Mouse (Mus musculus) kidney, postnatal 25 days (tissue): ENCODE measurements around the gene Cd37.
"Not testable (repeated sequence)": the region's sequence is repeated elsewhere in the genome, so short reads cannot be mapped to it uniquely, and the experiment has no call there.

Experiments
- DNase-seq, 2 experiments: peaks; one replicate each; pipeline ENCODE4 v3.0.0; 2021; ENCODE audit warnings: mixed read lengths in 2 of 2

Gene Cd37

DNA sequence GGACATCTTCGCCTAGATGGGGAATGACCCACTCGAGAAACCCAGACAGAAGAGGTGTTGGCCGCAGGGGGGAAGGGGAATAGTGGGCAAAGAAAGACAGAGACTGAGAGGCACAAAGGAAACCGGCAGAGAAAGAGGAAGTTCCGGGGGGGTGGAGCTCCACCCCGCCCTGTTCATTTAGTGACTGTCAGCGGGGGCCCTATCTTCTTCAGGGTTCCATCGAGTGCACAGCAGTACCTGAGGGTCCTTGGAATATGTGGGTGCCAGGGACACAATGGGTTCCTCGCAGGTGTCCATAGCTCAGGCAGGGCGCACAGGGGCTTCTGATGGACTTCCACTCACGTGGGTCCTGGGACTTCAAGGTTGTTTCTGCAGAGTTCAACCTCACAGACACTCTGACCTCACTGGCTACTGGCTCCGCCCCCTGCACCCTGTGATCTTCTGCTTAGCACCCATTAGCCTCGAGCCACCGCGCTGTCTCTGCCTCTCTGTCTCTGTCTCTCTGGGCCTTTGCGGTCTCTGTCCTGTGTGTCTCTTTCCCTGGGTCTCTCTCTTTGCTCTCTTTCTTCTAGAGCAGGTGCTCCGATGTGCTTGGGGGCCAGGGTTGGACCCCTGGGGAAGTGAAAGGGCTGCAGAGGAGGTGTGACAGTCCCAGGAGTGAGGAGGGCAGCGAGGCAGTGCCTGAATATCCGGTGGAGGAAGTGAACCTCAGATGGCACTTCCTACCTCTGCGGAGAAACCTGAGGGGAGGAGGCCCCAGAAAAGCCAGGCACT lies at the start of gene Cd37:
Gene Cd37, minus strand, starts transcription at position 393 of the 774 bp plus-strand sequence.
- no peak for DNase-seq

DNA sequence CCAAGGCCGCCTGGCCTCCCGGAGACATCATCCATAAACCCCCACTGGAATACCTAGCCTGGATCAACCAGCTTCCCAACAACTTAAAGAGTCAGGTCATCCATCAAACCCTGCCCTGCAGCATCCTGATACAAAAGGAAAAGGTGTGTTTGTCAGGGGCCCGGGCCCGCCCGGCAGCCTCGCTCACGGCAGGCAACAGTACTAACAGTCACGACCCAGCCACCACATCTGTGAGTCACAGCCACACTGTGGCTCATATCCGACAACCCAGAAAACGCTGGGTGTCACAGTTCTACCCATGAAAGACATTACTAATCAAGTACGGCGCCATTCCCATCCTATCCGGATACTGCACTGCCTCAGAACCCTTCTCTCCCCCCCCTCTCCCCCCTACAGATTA lies 47.6 kb upstream of the Cd37 start:
- no peak for DNase-seq

DNA sequence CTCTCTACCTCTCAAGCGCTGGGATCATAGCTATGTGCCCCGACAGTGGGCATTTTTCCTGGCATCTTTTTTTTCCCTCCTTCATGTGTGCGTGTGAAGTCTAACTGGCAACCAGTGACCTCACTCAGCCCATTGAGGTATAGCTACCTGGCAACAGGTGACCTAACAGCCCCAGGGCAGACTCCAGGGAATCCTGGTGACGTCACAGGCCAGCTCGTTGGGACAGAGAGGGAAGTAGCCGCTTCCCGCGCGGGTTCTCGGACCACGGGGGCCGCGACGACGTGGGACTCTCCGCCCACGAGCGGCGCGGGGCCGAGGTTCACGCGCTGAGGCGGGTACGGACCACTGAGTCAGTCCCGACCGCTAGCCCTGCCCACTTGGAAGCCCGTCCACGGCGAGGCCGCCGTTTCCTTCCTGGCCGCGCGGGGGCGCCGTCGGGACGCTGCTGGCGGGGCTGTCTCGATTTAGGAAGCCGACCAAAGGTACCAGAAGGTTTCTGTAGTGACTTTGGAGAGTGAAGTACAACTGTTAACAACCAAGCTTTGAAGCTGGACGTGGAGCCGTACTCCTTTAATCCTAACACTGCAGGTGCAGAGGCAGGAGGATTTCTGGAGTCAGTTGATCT lies 38.3 kb upstream of the Cd37 start, which contains the start of gene Slc6a21:
Gene Slc6a21, plus strand, starts transcription at position 378 of the 625 bp plus-strand sequence.
- peak; percentile 74 to 79 for DNase-seq

DNA sequence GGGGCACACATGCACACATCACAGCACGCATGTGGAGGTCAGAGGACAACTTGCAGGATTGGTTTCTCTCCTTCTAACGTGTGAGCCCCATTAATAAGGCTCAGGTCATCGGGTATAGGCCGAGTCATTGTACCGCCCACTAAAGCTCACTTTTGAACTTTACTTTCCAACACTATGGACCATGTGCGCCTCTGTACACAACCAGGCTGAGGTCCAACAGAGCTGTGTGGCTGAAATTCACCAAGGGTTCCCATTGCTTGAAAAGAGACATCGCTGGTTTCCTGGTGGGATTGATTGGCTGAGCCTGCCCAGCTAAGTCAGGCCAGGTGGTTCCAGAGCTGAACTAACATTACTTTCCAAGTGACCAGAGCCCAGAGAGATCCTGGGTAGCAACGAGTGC lies 34.8 kb upstream of the Cd37 start:
- no peak for DNase-seq

DNA sequence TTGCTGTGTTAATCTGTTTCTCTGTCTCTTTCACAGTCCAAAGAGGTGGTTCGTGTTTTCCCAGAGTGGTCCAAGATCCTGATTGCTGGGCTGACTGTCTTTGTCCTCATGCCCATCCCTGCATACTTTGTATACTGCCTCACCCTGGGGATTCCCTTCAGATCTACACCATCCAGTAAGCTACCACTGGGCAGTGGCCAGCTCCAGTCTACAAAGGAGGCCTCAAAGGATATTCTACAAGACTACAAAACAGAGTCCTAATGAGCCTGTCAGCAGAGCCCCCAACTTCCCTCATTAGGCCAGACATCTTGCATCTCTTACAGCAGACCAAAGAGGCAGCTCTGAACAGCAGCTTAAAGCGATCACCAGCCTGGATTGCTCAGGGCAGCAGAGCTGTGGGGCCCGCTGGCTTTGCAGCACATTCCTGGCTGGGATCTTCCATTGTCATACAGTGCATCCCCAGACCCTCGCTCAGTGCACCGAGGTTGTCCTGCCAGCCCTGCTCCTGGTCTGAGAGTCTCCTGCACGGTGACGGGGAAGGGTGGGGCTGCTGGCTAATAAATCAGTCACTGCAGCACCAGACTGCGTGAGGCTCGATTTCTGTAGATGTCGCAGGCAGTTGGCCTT lies 34.0 kb upstream of the Cd37 start:
- DNase-seq: no peak

DNA sequence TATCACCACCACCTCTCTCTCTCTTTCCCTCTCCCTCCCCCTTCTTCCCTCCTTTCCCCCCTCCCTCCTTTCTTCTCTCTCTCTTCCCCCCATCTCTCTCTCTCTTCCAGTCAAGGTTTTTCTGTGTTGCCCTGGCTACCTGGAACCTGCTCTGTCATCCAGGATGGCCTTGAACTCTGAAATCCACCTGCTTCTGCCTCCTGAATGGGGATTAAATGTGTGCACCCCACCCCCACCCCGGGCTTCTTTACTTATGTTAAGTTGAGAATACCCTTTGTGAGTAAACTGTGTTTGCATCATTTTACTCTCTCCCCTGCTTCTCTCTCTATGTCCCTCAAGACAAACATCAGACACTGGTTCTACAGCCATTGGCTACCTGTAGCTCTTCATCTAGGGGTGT lies 26.6 kb upstream of the Cd37 start:
- no peak for DNase-seq

DNA sequence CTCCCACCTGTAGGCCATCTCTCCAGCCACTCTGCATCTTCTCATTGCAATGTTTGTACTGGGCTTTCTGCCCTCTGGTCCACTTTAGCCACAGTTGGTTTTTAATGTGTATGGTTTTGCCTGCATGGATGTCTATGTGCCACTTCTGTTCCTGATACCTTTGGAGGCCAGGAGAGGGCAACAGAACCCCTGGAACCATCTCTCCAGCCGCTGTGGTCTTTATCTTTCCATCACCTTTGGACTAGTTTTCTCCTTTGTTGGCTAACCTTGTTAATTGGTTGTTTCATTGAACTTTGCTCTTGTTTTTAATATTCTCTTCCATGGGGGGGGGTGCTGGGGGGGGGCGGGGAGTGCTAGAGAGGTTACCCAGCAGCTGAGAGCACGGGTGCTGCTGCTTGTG lies 25.4 kb upstream of the Cd37 start:
- DNase-seq: no peak

DNA sequence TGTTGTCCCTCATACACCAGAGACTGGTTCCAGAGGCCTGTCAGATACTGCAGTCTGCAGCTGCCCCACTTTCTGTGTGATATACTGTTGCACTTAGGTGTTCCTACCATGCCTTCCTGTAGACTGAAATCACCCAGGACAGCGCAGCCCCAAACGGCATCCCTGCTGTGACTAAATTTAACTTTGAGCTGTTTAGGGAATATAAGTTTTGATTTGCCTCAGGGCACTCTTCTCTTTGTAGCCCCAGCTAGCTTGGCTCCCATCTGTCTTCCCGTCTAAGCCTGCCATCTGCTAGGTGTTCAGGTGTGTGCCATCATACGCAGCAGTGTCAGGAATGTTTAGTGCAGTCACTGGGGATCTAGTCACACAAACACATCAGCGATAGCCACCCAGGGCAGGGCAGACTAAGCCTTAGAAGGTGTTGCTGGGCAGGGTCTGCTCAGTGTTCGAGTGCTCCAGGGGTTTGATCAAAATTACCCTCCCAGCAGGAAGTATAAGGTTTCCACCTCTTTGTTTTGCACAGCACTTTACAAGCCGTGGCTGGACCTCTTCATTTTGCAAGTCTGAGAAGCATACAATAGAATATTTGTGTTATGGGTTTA lies 24.2 kb upstream of the Cd37 start:
- no peak for DNase-seq

DNA sequence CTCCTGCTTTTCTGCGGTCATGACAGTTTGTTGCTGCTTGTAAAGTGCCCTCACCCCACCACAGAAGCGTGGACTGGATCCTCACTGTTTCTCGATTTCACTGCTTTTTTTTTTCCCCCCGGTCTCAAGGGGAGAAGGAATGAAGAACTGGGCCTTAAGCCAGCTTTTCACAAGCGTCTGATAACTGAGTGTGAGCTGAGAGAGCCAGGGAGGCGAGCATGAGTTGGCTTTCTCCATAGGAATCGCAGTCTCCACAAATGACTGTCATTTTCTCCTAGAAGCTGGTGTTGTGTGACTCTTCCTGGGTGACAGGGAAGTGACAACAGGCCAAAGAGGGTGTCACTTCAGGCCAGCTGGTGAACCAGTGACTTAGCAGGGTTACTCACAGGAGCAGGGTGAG lies 23.4 kb upstream of the Cd37 start:
- no peak for DNase-seq

DNA sequence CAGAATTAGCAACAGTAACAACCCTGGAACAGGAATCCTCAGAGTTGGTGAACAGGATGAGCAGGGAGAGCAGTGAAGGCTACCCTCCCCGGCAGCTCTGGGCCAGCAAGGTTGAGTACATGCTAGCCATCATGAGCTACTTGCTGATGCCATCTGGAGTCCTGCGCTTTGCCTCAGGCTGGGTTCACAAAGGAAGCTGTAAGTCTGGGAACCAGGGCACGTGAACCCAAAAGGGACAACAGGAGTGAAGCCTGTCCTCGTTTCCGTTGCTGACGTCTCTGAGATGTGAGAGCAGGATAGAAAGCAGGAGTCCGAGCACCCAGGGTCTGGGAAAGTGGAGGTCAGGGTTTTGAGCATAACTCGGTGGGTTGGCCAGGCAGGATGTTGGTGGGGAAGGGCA lies 20.4 kb upstream of the Cd37 start:
- DNase-seq: no peak

DNA sequence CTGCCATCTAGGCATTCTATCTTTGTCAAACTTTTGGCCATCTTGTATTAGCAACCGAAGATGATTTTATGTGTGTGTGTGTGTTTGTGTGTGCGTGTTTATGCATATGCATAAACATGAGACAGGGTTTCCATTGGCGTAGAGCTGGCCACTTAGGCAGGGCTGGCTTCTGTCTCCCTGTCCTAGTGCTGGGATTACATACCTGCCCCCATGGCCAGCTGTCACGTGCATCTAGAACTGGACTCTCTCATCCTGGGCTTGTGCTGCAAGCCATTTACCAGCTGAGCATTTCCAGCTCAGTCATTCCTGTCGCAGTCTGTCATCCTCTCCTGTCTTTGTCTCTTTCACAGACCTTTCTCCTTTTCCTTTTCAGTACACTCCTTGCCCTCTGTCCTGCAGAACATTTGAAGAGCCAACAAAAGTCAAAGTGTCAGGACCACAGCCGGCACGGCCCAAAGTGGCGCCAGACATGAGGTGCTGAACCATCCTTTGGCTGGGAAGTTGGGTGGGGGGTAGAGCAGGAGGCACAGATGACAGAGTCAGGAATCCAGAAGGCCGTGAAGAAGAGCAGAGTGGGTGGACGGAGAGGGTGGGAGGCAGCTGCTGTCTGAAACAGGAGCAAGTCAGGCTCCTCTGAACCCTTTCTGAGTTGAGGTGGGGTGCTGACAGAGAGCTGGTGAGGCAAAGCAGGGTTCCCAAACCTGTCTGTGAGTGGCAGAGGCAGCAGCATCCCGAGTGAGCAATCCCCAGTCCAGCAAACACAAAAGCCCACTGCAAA lies 18.3 kb upstream of the Cd37 start:
- DNase-seq: no peak

DNA sequence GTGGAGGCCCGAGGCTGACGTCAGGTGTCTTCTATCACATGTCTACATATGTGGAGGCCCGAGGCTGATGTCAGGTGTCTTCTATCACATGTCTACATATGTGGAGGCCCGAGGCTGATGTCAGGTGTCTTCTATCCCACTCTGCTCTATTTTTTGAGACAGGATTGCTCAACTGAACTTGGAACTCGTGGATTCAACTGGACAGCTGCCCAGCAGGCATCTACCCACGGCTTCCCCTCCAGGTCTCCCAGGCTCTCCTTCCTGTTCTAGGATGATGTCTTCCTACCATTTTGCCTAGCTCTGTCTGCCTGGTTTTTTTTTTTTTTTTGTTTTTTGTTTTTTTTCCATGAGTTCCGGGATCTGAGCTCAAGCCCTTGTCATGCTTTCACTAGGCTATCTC lies 16.9 kb upstream of the Cd37 start:
- not testable (repeated sequence) for DNase-seq

DNA sequence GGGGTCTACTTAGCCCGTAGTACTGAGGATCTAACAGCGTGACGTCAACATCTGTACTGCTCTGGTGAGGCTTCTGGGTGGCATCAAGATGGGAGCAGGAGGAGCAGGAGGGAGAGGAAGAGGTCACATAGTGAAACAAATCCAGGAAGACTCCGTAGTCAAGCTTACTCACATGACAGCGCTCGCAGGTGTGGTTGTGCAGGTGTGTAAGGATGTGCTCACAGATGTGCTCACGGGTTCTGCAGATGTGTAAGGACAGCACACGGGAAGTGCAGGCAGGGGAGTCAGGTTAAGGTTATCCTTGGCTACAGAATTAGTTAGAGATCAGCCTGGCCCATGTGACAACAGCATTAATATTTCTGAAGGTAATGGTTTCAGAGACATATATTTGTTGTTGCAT lies 14.9 kb upstream of the Cd37 start:
- DNase-seq: no peak

DNA sequence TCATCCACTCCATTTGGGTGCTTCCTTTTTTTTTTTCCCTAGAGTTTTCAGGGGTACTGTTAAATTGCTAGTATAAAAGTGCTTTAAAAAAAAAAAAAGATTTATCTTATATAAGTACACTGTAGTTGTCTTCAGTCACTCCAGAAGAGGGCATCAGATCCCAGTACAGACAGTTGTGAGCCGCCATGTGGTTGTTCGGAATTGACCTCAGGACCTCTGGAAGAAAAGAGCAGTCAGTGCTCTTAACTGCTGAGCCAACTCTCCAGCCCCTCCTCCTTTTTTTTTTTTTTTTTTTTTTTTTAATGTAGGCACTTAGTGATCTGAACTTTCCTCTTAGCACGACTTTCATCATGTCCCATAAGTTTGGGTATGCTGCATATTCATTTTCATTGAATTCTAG lies 8.8 kb upstream of the Cd37 start:
- DNase-seq: no peak

DNA sequence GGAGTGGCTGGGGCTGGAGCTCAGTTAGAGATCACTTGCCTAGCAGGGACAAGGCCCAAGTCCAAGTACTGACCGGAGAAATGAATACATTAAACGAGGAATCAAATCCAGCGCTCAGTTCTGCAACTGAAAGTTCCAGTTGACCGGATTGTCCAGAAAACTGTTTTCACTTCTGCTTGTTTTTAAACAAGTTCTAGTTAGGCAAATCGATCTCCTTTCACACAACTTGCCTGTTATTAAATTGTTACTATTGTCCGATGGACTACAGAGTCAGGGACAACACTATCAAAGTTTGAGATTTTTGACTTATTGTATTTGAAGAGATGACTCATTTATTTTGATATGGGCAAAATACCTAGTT lies 2.5 kb upstream of the Cd37 start:
- no peak for DNase-seq

DNA sequence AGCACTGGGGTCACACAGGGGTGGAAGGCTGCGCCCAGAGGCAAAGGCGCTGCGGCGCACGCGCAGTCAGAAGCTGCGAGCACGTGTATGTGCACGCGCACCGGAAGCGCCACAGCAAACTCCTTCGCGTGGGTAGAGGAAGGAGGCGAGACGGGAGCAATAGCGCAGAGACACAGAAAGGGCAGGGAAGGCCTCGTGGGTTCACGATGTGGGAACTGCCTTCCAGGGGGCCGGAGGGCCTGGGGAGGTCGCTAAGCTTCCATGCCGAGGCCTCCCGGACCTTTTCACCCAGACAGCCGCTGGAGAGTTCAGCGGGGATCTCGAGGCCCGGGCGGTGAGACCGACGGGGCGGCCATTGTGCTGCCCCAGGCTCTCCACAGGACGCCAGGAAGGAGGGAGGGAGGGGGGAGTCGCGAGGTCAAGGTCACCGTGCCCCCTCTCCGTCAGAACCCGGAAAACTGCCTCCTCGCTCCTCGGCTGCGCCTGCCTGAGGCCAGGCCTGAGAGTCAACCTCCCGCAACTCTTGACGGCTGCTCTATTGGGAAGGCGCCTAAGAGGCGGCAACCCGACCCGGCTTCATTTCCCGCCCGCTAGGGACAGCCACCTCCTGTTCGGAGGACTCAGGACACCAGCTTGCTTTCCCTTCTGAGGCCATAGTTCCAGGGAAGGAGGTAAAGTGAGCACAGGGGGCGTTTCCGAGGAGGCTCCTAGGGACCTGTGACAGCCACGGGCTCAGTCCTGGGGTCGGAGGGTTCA lies 1.9 kb upstream of the Cd37 start, which contains the start of gene Slc6a16:
Gene Slc6a16, plus strand, starts transcription at position 453 of the 756 bp plus-strand sequence.
- DNase-seq: peak; percentile 37 to 79

DNA sequence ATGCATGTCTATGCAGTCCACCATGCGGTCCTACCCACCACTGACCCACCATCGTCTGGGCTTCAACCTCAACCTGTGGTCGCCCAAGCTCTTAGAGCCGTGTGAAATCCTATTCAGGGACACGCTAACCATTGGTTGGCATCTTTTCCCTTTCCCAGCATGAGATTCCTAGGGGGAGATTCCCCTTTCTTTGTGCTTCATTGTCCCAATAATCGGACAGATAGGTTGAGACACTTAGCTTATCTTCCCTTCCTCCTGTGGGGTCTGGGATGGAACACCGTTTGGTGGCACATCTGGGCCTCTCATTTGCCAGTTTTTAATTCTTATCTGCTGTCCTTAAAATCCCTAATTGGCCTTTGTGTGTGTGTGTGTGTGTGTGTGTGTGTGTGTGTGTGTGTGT lies 1.2 kb upstream of the Cd37 start:
- DNase-seq: no peak

DNA sequence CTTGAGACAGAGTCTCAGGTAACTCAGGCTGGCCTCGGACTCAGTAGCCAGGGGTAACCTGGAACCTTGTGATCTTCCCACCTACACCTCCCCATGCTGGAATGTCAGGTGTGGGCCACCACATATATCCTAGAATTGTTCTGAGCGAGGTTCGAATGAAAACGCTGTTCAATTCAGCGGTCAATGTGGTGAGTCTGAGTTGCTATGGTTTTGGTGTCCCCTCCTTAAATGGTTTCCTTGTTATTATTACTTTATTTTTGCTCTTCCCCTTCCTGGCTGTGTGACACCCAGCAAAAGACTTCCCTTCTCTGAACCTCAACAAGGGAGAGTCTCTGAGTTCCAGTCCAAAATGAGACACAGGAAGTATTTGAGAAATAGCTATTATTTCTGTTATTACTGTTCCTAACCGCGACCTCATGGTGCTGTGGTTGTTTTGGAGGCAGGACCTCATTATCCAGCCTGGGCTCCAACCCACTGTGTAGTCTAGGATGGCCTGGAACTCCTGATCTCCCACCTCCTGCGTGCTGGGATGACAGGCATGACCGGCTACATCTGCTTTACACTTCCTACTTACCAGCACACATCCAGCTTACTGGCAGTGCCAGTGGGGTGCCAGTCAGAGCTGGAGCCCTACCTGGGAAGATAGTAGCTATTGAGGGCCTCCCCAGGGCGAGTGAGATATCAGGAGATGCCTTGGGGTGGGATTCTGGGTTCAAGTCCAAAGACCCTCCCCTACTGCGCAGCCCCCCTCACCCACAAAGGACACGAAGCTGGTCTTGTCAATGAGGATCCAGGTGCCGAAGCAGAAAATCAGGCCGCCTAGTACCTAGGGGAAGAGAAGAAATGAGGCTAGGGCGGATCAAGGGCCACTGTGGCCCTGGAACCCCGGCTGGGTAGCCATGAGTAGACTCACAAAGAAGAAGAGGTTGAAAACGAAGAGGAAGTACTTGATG lies 892 bp downstream of the Cd37 start:
- no peak for DNase-seq

DNA sequence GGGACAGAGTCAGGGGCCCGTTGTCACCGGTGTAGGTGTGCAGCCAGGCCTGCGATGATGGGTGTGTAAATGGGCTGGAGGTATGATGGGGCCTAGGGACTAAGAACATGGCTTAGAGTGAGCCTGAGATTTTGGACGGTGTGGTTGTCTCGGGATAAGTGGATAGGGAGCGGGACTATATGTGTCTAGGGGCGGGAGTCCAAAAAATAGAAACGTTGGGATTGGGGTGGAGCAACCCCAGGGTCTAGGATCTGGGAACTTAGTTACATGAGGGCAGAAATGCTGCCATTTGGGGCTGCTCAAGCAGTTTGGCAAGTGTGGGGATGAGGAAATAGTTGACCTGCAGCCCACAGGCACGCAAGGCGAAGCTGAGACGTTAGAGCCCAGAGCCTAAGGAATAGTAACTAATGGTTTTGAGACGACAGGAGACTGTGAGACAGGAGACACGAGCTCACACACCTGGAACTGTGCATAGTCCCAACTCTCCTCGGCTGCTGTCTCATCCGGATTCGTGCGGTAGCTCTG lies 3.2 kb downstream of the Cd37 start:
- no peak for DNase-seq

DNA sequence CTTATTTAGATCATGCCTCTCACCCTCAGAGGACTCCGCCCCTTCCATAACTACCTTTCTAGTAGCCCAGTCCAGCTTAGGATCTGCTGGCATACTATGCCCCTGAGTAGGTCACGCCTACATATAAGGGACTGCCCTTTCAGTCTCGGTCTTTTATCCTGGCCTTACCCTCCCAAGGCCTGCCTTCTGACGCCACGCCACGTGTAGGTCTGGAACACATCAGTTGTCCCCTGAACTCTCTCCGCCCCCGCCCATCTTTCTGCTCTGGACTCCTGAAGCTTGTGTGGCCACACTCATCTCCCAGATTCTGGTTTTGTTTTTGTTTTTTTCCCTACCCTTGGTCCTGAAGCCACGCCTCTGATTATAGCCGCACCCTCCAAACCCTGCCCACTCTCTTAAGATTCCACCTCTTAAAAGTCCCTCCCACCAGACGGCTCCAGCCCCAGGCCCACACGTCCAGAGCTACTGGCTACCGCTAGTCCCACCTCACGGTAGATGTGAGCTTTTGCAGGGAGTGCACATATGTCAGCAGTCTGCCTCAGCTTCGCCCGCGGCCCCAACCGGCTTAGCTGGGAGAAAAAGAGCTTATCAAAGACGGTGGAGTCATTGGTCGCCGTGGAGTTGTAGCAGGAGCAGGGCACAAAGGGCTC lies 3.9 kb downstream of the Cd37 start:
- DNase-seq: peak; percentile 35 to 52
